Mouse (Mus musculus) thymus, postnatal 10 days (tissue): ENCODE data around the gene Eid2.
A peak's percentile ranks its signal among the peaks of the same experiment; 100 is the strongest.
"Not testable (repeated sequence)": the region's sequence is repeated elsewhere in the genome, so short reads cannot be mapped to it uniquely, and the experiment has no call there.

Experiments
- DNase-seq, 2 experiments: peaks; one replicate each; pipeline ENCODE4 v3.0.0; 2021; ENCODE audit warnings: low spot score in 2 of 2

The Eid2 gene

GRCm38 (mm10) chr7:28267129-28268041, at the start of gene Eid2:
Eid2 (plus strand) TSS chr7:28267881.
- DNase-seq, result peak; percentile 61 to 66

GRCm38 (mm10) chr7:28218951-28219740, 48.5 kb upstream of the Eid2 start:
- DNase-seq, result not testable (repeated sequence)

- peak; percentile 41 to 53 for DNase-seq
Measured at GRCm38 (mm10) chr7:28226836-28227235, 40.8 kb upstream of the Eid2 start.

GRCm38 (mm10) chr7:28227421-28227820, 40.3 kb upstream of the Eid2 start:
- not testable (repeated sequence) for DNase-seq

- DNase-seq, result not testable (repeated sequence)
Measured at GRCm38 (mm10) chr7:28243943-28244342, 23.7 kb upstream of the Eid2 start.

GRCm38 (mm10) chr7:28248957-28249356, 18.7 kb upstream of the Eid2 start:
- no peak for DNase-seq

GRCm38 (mm10) chr7:28251976-28252375, 15.7 kb upstream of the Eid2 start:
- no peak for DNase-seq

GRCm38 (mm10) chr7:28254591-28254990, 13.1 kb upstream of the Eid2 start:
- no peak for DNase-seq

- DNase-seq, result no peak
Measured at GRCm38 (mm10) chr7:28255476-28255875, 12.2 kb upstream of the Eid2 start.

- no peak for DNase-seq
Measured at GRCm38 (mm10) chr7:28262861-28263260, 4.8 kb upstream of the Eid2 start.

GRCm38 (mm10) chr7:28263786-28264185, 3.9 kb upstream of the Eid2 start:
- peak; percentile 17 to 76 for DNase-seq

- DNase-seq, result no peak
Measured at GRCm38 (mm10) chr7:28265391-28265790, 2.3 kb upstream of the Eid2 start.

- peak; percentile 11 to 24 for DNase-seq
Measured at GRCm38 (mm10) chr7:28268042-28268531, 406 bp downstream of the Eid2 start.

- DNase-seq, result no peak
Measured at GRCm38 (mm10) chr7:28268576-28268975, 895 bp downstream of the Eid2 start.

- DNase-seq, result no peak
Measured at GRCm38 (mm10) chr7:28269355-28269754, 1.7 kb downstream of the Eid2 start.

- no peak for DNase-seq
Measured at GRCm38 (mm10) chr7:28271761-28272160, 4.1 kb downstream of the Eid2 start.

- no peak for DNase-seq
Measured at GRCm38 (mm10) chr7:28277237-28277614, 9.5 kb downstream of the Eid2 start.

GRCm38 (mm10) chr7:28277615-28278278, 10.1 kb downstream of the Eid2 start, which contains the start of gene Eid2b:
Eid2b (plus strand) TSS chr7:28277739.
- DNase-seq, result peak; percentile 90 to 99

GRCm38 (mm10) chr7:28278279-28278652, 10.6 kb downstream of the Eid2 start:
- DNase-seq, result no peak

GRCm38 (mm10) chr7:28280630-28281029, 12.9 kb downstream of the Eid2 start:
- DNase-seq, result peak; percentile 31 to 48

- no peak for DNase-seq
Measured at GRCm38 (mm10) chr7:28290165-28290564, 22.5 kb downstream of the Eid2 start.
